Mouse (Mus musculus) liver, embryonic 18 days (tissue): ENCODE measurements around the gene Ctsf. TPM values are rescaled to one million over a fixed set of nuclear protein-coding genes. Genes with fewer than 3 reads are reported as not detected.

Experiments used
- polyA plus RNA-seq: library from polyadenylated mRNA; depleted of rRNA; stranded (reverse); fragments of >200 nt; gene quantifications from 2 replicates; pipeline ENCODE4 v1.2.3, GENCODE M21; 2012; rRNA removed

Gene Ctsf
- polyA plus RNA-seq: 22.9 and 23.6 TPM in 2 replicates

DNA sequence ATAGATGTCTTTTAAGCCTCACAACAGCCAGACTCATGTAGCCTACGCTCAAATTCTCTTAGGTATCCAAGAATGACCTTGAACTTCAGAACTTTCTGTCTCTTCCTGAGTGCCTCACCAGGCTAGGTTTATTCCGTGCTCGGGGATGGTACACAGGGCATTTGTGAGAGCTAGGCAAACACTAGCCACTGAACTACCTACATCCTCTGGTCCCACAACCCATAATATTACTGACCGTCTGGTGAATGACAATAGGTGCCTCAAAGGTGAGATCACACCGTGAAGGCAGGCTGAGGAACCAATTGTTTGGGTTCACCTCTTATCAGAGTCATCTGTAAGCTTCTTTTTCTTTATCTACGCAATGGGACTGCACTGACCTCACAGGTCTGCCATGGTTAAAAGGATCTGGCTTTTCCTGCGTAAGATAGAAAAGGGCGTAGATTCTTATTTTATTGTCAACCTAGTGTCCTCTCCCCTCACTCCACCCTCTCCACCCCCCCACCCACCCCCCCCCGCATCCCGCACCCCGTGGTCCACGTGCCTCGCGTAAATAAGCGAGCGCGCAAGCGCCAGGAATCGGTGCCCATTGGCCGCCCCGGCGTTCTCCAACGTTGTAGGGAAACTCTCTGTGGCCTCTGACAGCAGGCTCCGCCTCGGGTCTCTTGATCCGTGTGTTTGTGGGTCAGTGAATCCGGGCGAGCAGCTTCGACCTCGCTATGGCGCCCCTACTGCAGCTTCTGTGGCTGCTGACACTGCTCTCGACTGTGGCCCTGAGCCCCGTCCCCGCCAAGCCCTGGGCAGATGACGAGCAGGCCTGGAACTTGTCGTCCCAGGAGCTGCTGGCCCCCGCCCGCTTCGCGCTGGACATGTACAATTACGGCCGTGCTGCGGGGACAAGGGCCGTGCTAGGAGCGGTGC lies at the start of gene Ctsf:
TSS of gene Ctsf (plus strand) at position 579 of the 918 bp plus-strand sequence.

DNA sequence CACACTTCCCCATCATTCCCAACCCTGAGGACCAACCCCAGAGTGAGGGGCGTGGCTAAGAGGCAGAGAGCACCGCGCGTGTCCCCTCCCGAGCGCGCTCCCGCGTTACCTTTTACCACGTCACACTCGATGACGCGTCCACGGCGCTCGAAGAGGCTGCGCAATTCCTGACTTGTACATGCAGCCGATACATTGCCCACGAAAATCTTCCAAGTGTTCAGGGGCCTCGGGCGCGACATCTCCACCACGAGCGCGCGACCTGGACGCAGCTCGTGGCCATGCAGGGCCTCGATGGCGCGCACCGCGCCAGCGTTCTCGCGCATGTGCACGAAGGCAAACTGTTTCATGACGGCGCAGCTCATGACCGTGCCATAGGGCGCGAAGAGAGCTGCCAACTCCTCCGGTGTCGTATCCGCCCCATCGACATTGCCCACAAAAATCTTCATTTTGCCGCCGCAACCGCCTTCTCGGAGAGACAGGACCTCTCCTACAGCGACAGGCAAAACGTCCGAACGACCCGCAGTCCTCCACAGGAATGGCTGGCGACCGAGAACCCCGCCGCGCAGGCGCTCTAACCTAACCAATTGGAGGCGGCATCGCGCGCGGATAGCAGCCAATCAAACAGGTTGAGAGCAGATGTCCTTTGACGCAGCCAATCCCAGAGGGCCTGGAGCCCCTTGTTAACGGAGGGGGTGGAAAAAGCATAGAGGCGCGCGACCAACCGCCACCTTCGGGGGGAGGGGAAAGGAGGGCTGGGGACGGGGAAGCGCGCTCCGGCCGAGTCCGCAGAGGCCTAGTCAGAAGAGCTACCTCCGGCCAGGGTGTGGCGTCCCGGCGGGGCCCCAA lies 43.6 kb upstream of the Ctsf start, which contains the start of the genes Gm21992 and Rbm14:
TSS of gene Gm21992 (minus strand) at position 550 of the 846 bp plus-strand sequence.
TSS of gene Rbm14 (minus strand) at position 572 of the 846 bp plus-strand sequence.

DNA sequence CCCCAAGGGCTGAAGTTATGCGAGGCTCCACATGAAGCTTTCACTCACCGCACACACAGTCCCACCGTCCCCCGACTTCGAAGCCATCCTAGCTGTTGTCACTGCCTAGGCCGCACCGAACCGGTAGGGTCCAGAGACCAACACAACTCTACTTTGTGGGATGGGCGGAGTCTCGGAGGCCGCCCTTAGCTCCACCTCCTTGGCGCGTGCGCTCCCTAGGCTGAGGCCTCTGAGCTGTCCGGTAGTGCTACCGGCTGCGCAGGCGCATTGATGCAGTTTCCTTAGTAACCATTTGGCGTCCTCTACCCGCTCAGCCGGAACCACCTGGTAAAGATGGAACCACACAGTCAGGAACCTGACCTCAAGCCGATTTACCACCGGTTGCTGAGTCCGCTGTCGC lies 15.8 kb upstream of the Ctsf start, which contains the start of the genes Ccs and Ccdc87:
TSS of gene Ccs (minus strand) at position 184 of the 400 bp plus-strand sequence.
TSS of gene Ccdc87 (plus strand) at position 218 of the 400 bp plus-strand sequence.

DNA sequence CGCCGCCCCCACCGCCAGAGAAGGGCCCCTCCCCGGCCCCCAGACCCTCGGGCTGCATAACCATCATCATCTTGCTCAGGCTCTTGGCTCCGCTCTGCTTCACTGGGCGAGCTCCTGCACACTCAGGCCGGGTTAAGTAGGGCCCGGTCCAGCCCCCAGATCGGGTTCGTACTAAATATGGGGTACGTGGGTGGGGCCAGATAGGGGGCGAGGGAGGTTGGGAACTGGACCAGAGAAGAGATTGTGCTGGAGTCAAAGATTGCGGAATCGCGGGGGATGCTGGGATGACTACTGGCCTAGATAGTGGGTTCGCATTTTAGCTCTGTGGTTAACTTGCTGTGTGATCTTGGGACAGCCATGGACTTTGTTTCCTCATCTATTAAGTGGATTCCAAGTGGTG lies 22.9 kb downstream of the Ctsf start, which contains the start of gene Actn3:
TSS of gene Actn3 (minus strand) at position 125 of the 400 bp plus-strand sequence.

DNA sequence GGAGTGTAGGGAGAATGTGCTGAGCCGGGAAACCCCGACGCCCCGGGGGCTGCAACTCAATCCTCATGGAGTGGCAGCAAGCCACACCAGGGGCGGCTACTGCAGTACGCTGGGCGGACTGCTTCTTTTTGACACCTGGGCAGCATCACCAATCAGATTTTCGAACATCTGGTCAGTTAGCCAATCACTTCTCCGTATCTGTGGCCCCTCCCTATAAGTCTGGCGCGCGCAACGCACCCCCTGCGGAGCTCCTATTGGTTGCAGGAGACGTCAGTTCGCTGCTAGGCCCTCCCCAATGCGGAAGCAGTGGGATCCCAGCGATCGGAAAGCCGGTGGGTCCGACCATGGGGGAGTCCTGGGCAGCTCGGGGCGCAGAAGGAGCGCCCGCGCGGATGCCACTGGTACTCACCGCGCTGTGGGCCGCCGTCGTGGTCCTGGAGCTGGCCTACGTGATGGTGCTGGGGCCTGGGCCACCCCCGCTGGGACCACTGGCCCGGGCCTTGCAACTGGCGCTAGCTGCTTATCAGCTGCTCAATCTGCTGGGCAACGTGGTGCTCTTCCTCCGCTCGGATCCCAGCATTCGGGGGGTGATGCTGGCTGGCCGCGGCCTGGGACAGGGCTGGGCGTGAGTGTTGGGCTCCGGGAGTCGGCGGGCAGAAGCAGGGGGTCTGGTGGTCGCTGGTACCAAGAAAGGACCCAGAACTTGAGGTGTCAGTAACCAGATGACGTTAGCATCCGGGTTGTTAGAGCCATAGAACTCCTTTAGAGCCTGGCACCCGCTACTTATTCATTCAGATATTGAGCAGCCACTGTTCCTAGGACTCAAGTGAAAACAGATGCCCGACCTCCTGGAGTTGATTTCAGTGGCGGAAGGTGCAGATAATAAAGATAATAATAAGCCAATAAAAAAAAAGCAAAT lies 23.7 kb downstream of the Ctsf start, which contains the start of gene Zdhhc24:
TSS of gene Zdhhc24 (plus strand) at position 264 of the 919 bp plus-strand sequence.

DNA sequence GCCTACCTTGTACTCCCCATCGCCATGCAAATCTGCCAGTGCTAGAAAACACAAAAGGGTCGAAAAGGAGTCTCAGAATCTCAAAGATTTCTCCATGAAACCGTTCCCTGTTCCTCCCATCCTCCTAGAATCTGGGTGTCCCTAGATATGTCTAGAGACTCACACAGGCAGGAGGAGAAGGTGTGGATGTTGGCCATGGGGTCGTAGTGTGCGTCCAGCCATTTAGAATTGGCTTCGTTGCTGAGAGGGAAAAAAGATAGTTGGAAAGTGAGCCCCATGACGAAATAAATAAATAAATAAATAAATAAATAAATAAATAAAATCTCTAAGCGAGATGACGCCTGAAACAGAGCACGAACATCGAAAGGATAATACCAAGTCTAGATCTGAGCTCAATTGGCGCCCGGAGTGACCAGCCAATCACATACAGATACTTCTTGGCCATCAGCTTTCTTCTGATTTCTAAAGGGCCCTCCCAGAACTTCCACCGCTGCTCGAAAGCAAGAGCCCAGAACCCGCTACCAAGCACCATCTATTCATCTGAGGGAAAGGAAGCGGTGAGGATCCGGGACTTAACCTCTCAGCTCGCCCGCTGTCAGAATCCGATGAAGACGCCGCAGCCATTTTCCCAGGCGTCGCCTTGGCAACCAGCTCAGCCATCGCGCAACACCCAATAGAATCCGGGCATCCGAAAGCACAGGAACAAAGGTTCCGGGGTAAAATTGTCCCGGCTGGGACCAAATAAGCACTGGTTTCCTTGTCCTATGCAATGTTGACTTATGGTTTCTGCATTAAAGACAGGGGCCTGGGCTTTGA lies 51.3 kb downstream of the Ctsf start, which contains the start of gene Bbs1:
TSS of gene Bbs1 (minus strand) at position 650 of the 816 bp plus-strand sequence.

Other genes with a start within 250 kb of the Ctsf start
- 1.1 and 1.2 TPM in 2 replicates for gene Lrfn4, start 239.5 kb upstream of the Ctsf start, polyA plus RNA-seq
- 15.3 and 16.1 TPM in 2 replicates for gene Rce1, start 229.5 kb upstream of the Ctsf start, polyA plus RNA-seq
- 0.01 and 0.07 TPM in 2 replicates for gene Gm960, start 156.5 kb upstream of the Ctsf start, polyA plus RNA-seq
- gene Sptbn2, start 144.0 kb upstream of the Ctsf start, polyA plus RNA-seq: 0.30 and 0.31 TPM in 2 replicates
- 7.1 and 8.3 TPM in 2 replicates for gene Rbm4b, start 98.6 kb upstream of the Ctsf start, polyA plus RNA-seq
- gene Rbm4, start 61.2 kb upstream of the Ctsf start, polyA plus RNA-seq: 35.7 and 37.7 TPM in 2 replicates
- 14.1 and 14.8 TPM in 2 replicates for gene Gm21992, start 43.5 kb upstream of the Ctsf start, polyA plus RNA-seq
- gene Rbm14, start 43.5 kb upstream of the Ctsf start, polyA plus RNA-seq: 18.2 and 18.3 TPM in 2 replicates
- 158 and 166 TPM in 2 replicates for gene Ccs, start 15.8 kb upstream of the Ctsf start, polyA plus RNA-seq
- 0.01 TPM in 1 of 2 replicates, not detected in the other for gene Ccdc87, start 15.8 kb upstream of the Ctsf start, polyA plus RNA-seq
- 0.06 and 0.10 TPM in 2 replicates for gene Actn3, start 22.8 kb downstream of the Ctsf start, polyA plus RNA-seq
- gene Zdhhc24, start 23.5 kb downstream of the Ctsf start, polyA plus RNA-seq: 10.1 and 10.6 TPM in 2 replicates
- gene Bbs1, start 51.5 kb downstream of the Ctsf start, polyA plus RNA-seq: 0.52 and 0.79 TPM in 2 replicates
- 33.6 and 33.7 TPM in 2 replicates for gene Dpp3, start 73.2 kb downstream of the Ctsf start, polyA plus RNA-seq
- 0.17 and 0.28 TPM in 2 replicates for gene Peli3, start 88.0 kb downstream of the Ctsf start, polyA plus RNA-seq
- 23.7 and 24.7 TPM in 2 replicates for gene Mrpl11, start 107.0 kb downstream of the Ctsf start, polyA plus RNA-seq
- gene Npas4, start 135.2 kb downstream of the Ctsf start, polyA plus RNA-seq: 0.07 and 0.10 TPM in 2 replicates
- 1.4 and 2.0 TPM in 2 replicates for gene Slc29a2, start 168.7 kb downstream of the Ctsf start, polyA plus RNA-seq
- 6.2 and 7.5 TPM in 2 replicates for gene B4gat1, start 183.7 kb downstream of the Ctsf start, polyA plus RNA-seq
- 0.26 and 0.37 TPM in 2 replicates for gene AC124502.3, start 183.8 kb downstream of the Ctsf start, polyA plus RNA-seq
- gene Brms1, start 186.2 kb downstream of the Ctsf start, polyA plus RNA-seq: 14.8 and 15.2 TPM in 2 replicates
- gene Rin1, start 195.4 kb downstream of the Ctsf start, polyA plus RNA-seq: 0.52 and 0.58 TPM in 2 replicates
- 1.8 and 2.0 TPM in 2 replicates for gene Cd248, start 212.9 kb downstream of the Ctsf start, polyA plus RNA-seq
- 0.30 and 0.36 TPM in 2 replicates for gene Tmem151a, start 230.4 kb downstream of the Ctsf start, polyA plus RNA-seq
- 61.5 and 66.8 TPM in 2 replicates for gene Yif1a, start 233.4 kb downstream of the Ctsf start, polyA plus RNA-seq
- 0.22 and 0.24 TPM in 2 replicates for gene Cnih2, start 243.4 kb downstream of the Ctsf start, polyA plus RNA-seq